Mouse (Mus musculus) CH12.LX (cell line): Measurements from ENCODE around the gene Lce3a. TPM values are rescaled to one million over a fixed set of nuclear protein-coding genes. Genes with fewer than 3 reads are reported as not detected.

Experiments
- DNase-seq: peaks from one replicate; pipeline ENCODE4 v3.0.0-alpha.2; 2013; ENCODE audit errors: extremely low read depth
- H3K27ac ChIP-seq: 2 replicates; pipeline ENCODE4 v1.5.1; 2012; ENCODE audit warnings: low read depth, mild to moderate bottlenecking, control low read depth, moderate library complexity; ENCODE audit not compliant: insufficient read depth
- H3K27me3 ChIP-seq: replicated peaks from 2 replicates; pipeline ENCODE3; 2012; ENCODE audit warnings: inconsistent platforms
- H3K36me3 ChIP-seq, 2 experiments: replicated peaks in 1 of 2; 2 replicates each; pipeline versions ENCODE3 to v1.6.1; 2012; ENCODE audit warnings: inconsistent platforms in 1 of 2, low read length in 1 of 2, mild to moderate bottlenecking in 1 of 2, mixed read lengths in 1 of 2, moderate library complexity in 1 of 2; ENCODE audit not compliant: control insufficient read depth in 1 of 2, insufficient read depth in 1 of 2
- H3K4me1 ChIP-seq, 2 experiments: 2 replicates each; pipeline ENCODE4 v1.6.1; 2012; ENCODE audit warnings: inconsistent platforms in 1 of 2, moderate library complexity in 1 of 2; ENCODE audit not compliant: insufficient read depth in 2 of 2, control insufficient read depth in 1 of 2
- H3K4me2 ChIP-seq: 2 replicates; pipeline ENCODE4 v1.6.1; 2012; ENCODE audit warnings: low read depth, mild to moderate bottlenecking, control low read depth; ENCODE audit not compliant: poor library complexity, insufficient read depth, severe bottlenecking
- H3K4me3 ChIP-seq, 3 experiments: fragments of 150-350 bp in 1 of 3; sonication (generic) in 1 of 3; replicated peaks in 1 of 3; 2 replicates each; pipeline versions ENCODE3 to v1.5.1; 2011 to 2012; ENCODE audit warnings: low read depth in 2 of 3, low read length in 2 of 3, mild to moderate bottlenecking in 2 of 3, moderate library complexity in 2 of 3, control low read depth in 1 of 3, improper control_type of control experiment in 1 of 3, inconsistent platforms in 1 of 3, mixed read lengths in 1 of 3; ENCODE audit not compliant: poor library complexity in 1 of 3
- H3K79me2 ChIP-seq: replicated peaks from 2 replicates; pipeline ENCODE4 v1.6.1; 2012; ENCODE audit warnings: mild to moderate bottlenecking, moderate library complexity; ENCODE audit not compliant: control insufficient read depth, poor library complexity, insufficient read depth, severe bottlenecking; ENCODE audit errors: extremely low read depth
- H3K9ac ChIP-seq: 2 replicates; pipeline ENCODE4 v1.6.1; 2012; ENCODE audit warnings: low read depth, mild to moderate bottlenecking, control low read depth, moderate library complexity; ENCODE audit not compliant: insufficient read depth
- H3K9me3 ChIP-seq: replicated peaks from 2 replicates; pipeline ENCODE3; 2012; ENCODE audit warnings: low read length, inconsistent platforms, mixed read lengths
- CHD1 ChIP-seq: IDR thresholded peaks from 2 replicates; pipeline ENCODE4 v1.6.1; 2012; ENCODE audit warnings: low read depth, low read length, improper control_type of control experiment, inconsistent platforms
- CTCF ChIP-seq, 2 experiments: IDR thresholded peaks in 1 of 2; conservative IDR thresholded peaks in 1 of 2; 2 replicates each; pipeline ENCODE4 v1.5.1; 2011 to 2012; ENCODE audit warnings: low read depth in 2 of 2, low read length in 2 of 2, improper control_type of control experiment in 1 of 2, inconsistent platforms in 1 of 2, mild to moderate bottlenecking in 1 of 2, moderate library complexity in 1 of 2
- EP300 ChIP-seq: IDR thresholded peaks from 2 replicates; pipeline ENCODE4 v1.6.1; 2011; ENCODE audit warnings: low read length, improper control_type of control experiment
- ETS1 ChIP-seq: conservative IDR thresholded peaks from 2 replicates; pipeline ENCODE4 v1.6.1; 2012; ENCODE audit warnings: low read depth, mild to moderate bottlenecking, inconsistent platforms, low read length, improper control_type of control experiment, moderate library complexity
- GABPA ChIP-seq: IDR thresholded peaks from 2 replicates; pipeline ENCODE4 v1.6.1; 2012; ENCODE audit warnings: low read depth, low read length, improper control_type of control experiment, inconsistent platforms; ENCODE audit not compliant: insufficient replicate concordance
- HCFC1 ChIP-seq: IDR thresholded peaks from 2 replicates; pipeline ENCODE4 v1.6.1; 2012; ENCODE audit warnings: low read depth, mild to moderate bottlenecking, inconsistent platforms, low read length, improper control_type of control experiment
- JUND ChIP-seq: conservative IDR thresholded peaks from 2 replicates; pipeline ENCODE4 v1.6.1; 2011; ENCODE audit warnings: low read depth, low read length, improper control_type of control experiment
- MEF2A ChIP-seq: IDR thresholded peaks from 2 replicates; pipeline ENCODE4 v1.6.1; 2014; ENCODE audit warnings: low read depth, mild to moderate bottlenecking, inconsistent platforms, low read length, improper control_type of control experiment, borderline replicate concordance
- MYC ChIP-seq: IDR thresholded peaks from 2 replicates; pipeline ENCODE4 v1.6.1; 2011; ENCODE audit warnings: low read depth, mild to moderate bottlenecking, improper control_type of control experiment, low read length
- PAX5 ChIP-seq: IDR thresholded peaks from 2 replicates; pipeline ENCODE4 v1.6.1; 2012; ENCODE audit warnings: low read length, inconsistent platforms, mixed read lengths
- POLR2AphosphoS2 ChIP-seq: IDR thresholded peaks from 2 replicates; pipeline ENCODE4 v1.6.1; 2011; ENCODE audit warnings: low read depth, low read length, improper control_type of control experiment
- RAD21 ChIP-seq: IDR thresholded peaks from 2 replicates; pipeline ENCODE4 v1.6.1; 2011; ENCODE audit warnings: low read depth, mild to moderate bottlenecking, low read length, improper control_type of control experiment, moderate library complexity
- SIN3A ChIP-seq: IDR thresholded peaks from 2 replicates; pipeline ENCODE4 v1.6.1; 2012; ENCODE audit warnings: low read length, improper control_type of control experiment, inconsistent platforms
- SMC3 ChIP-seq: IDR thresholded peaks from 2 replicates; pipeline ENCODE4 v1.6.1; 2011; ENCODE audit warnings: low read depth, low read length, improper control_type of control experiment
- TBP ChIP-seq: conservative IDR thresholded peaks from 2 replicates; pipeline ENCODE4 v1.6.1; 2011; ENCODE audit warnings: low read depth, low read length, improper control_type of control experiment
- TCF12 ChIP-seq: IDR thresholded peaks from 2 replicates; pipeline ENCODE4 v1.6.1; 2014; ENCODE audit warnings: low read depth, mild to moderate bottlenecking, inconsistent platforms, low read length, improper control_type of control experiment
- ZC3H11A ChIP-seq: IDR thresholded peaks from 2 replicates; pipeline ENCODE4 v1.6.1; 2012; ENCODE audit warnings: low read depth, mild to moderate bottlenecking, inconsistent platforms, low read length, improper control_type of control experiment
- ZMIZ1 ChIP-seq: IDR thresholded peaks from 2 replicates; pipeline ENCODE4 v1.6.1; 2012; ENCODE audit warnings: low read depth, mild to moderate bottlenecking, inconsistent platforms, low read length, improper control_type of control experiment
- ZNF384 ChIP-seq: IDR thresholded peaks from 2 replicates; pipeline ENCODE4 v1.6.1; 2012; ENCODE audit warnings: low read depth, low read length, improper control_type of control experiment, inconsistent platforms
- dilution Hi-C: fragments of 300-500 bp; cut with MboI; formaldehyde crosslinking; loops from 2 replicates; pipeline ENCODE4 v1.14.3; 2020; ENCODE audit warnings: low sequenced_read_pairs; ENCODE audit not compliant: extremely low pct_unique_long_range_greater_than_20kb, extremely low pct_ligation_motif_present
- in situ Hi-C: fragments of 300-500 bp; cut with MboI; formaldehyde crosslinking; loops from 3 replicates; pipeline ENCODE4 v1.14.3; 2019; ENCODE audit warnings: low sequenced_read_pairs, low pct_ligation_motif_present, low pct_unique_long_range_greater_than_20kb, mixed read lengths
- polyA plus RNA-seq: library from polyadenylated mRNA; unstranded; fragments of >175 nt; gene quantifications from 2 replicates; pipeline ENCODE4 v1.2.1, GENCODE M21; 2012; ENCODE audit warnings: low read depth; ENCODE audit not compliant: insufficient read length
- total RNA-seq, 2 experiments: library from RNA; depleted of rRNA; stranded (reverse); fragments of 300-350 nt in 1 of 2; fragments of >200 nt in 1 of 2; gene quantifications; 2 replicates each; pipeline ENCODE4 v1.2.3; 2012 to 2014

Lce3a gene
- total and polyA plus RNA-seq, 3 experiments, result not detected

DNA sequence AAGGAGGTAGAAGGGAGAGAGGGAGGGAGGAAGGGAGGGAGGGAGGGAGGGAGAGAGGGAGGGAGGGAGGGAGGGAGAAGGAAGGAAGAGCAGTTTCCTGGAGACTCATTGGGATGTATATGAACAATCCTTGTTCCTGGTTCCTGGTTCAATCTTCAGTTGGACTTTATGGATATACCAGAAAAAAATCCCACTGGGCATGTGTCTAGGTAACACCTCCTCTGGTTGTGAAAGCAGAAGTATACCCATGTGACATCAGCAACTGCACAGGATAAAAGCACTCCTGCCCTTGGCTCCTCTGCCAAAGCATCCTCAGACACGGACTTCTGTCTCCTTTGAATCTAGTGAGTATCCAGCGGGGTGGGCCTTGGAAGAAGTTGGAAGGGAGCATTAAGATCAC lies 6.6 kb upstream of the Lce3a start, which contains the start of gene Lce3b:
Gene Lce3b, plus strand, starts transcription at position 301 of the 400 bp plus-strand sequence.
- H3K9ac ChIP-seq, result no peak within 1 kb of the TSS
- H3K4me3 ChIP-seq, result no peak within 1 kb of the TSS
- no peaks in the 10 kb centered on the region for H3K9me3 ChIP-seq
- H3K79me2 ChIP-seq, result no peaks in the 10 kb centered on the region
- no peaks in the 10 kb centered on the region for H3K36me3 ChIP-seq
- H3K27ac ChIP-seq, result no peak within 1 kb of the TSS
- dilution Hi-C loops (no loop called here), in situ Hi-C loops (no loop called here)
- DNase-seq, result no peak
- H3K4me1 ChIP-seq, result no peaks in the 10 kb centered on the region
- TF ChIP-seq TBP, result no peak
- TF ChIP-seq POLR2AphosphoS2, result no peak
- no peak for TF ChIP-seq ETS1
- no peak for TF ChIP-seq ZMIZ1
- no peak for TF ChIP-seq CHD1
- no peak for TF ChIP-seq EP300
- no peak for TF ChIP-seq MYC
- no peak for TF ChIP-seq ZNF384
- TF ChIP-seq SIN3A, result no peak
- no peak for TF ChIP-seq HCFC1
- TF ChIP-seq GABPA, result no peak
- TF ChIP-seq MEF2A, result no peak
- no peaks in the 10 kb centered on the region for H3K27me3 ChIP-seq
- H3K4me2 ChIP-seq, result no peak within 1 kb of the TSS

- in situ Hi-C loops (no loop called here), dilution Hi-C loops (no loop called here)
These were observed 5.7 kb downstream of the Lce3a start for GRCm38 (mm10) chr3:92920364-92920763.

More at GRCm38 (mm10) chr3:92920364-92920763, 5.7 kb downstream of the Lce3a start:
- TF ChIP-seq PAX5 (no peak), ZC3H11A (no peak), CTCF (conservative IDR thresholded peaks at IDR 0.05 in 1 of 2, IDR thresholded peaks at IDR 0.05 in 1 of 2; ENCODE audit: low read depth in 2 of 2, low read length in 2 of 2) (peak; percentile 47 to 61), JUND (no peak), TCF12 (no peak), MEF2A (no peak), SMC3 (peak; percentile 24; the same call in 1 of the 2 replicates), SIN3A (no peak), RAD21 (peak; percentile 40)
- Histone ChIP-seq H3K9ac (no peak overlapping the region), H3K9me3 (no peaks in the 10 kb centered on the region), H3K4me1 (no peaks in the 10 kb centered on the region), H3K4me2 (no peak overlapping the region), H3K79me2 (no peaks in the 10 kb centered on the region), H3K4me3 (no peak overlapping the region), H3K36me3 (no peaks in the 10 kb centered on the region), H3K27me3 (no peaks in the 10 kb centered on the region), H3K27ac (no peak overlapping the region)
- peak; percentile 59 for DNase-seq
